Mouse (Mus musculus) layer of hippocampus, postnatal 36 days (tissue): Measurements from ENCODE around the gene Zcrb1. TPM values are rescaled to one million over a fixed set of nuclear protein-coding genes. Genes with fewer than 3 reads are reported as not detected.
"Not testable (repeated sequence)": the region's sequence is repeated elsewhere in the genome, so short reads cannot be mapped to it uniquely, and the experiment has no call there.

Source experiments
- DNase-seq, 2 experiments: peaks; one replicate each; pipeline ENCODE4 v3.0.0; 2022
- total RNA-seq, 2 experiments: library from RNA; stranded (reverse); gene quantifications; 2 replicates each; pipeline ENCODE4 v1.2.3; 2021

Zcrb1 gene
- total RNA-seq: 10 to 100 TPM; 78.3 to 82.2 TPM

DNA sequence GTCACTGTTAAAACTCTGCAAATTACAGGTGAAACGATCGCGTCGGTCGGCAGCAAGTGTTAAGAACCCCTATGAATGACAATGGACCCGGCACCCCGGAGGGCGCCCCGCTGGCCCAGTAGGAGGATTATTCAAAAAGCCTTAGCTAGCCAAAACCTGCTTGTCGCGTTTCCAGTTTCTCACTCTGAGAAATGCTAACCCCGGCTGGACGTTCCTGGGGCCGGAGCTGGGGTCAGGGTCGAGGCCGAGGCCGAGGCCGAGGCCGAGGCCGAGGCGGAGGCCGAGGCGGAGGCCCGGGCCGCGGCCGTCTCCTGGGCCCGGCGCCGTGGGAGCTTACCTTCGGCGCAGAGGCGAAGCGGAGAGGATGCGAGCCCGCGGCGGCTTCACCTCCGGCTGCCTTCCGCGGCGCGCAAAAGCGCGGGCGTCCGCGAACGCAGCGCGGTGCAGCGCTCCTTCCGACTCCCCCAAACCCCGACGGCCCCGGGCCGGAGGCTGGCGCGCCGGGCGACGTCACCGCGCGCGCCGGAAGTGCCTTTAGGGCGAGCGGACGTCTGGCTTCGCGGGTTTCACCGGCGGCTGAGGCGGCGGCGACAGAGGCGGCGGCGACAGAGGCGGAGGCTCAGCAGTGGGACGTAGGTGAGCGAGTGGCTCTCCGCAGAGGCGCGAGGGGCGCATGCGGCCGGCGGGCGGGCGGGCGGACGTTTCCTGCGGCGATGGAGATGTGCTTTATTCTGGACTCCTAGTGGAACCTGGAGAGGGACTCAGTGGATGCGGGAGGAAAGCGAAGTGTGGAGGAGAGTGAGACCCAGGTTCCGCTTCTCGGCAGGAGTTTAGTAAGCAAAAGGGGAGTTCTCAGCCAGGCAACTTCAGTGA lies at the start of gene Zcrb1, which contains the start of gene Pphln1:
Gene Zcrb1 (minus strand): TSS at position 509 of the 873 bp plus-strand sequence.
Gene Pphln1 (plus strand): TSS at position 525 of the 873 bp plus-strand sequence.
- peak; percentile 85 to 88 for DNase-seq

DNA sequence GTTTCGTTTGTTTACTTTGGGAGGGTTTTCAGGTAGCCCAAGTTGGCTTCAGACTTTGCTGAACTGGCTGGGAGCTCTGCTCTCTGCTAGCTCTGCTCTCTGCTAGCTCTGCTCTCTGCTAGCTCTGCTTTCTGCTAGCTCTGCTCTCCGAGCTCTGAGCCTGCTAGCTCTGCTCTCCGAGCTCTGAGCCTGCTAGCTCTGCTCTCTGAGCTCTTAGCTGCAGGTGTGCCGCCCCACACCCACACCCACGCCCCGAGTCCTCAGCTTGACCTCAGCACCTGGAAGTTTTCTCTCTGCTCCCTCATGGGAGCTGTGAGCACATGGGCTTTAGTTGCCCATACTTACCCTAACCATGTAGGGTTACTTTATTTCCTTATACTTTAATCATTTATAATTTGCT lies 45.5 kb upstream of the Zcrb1 start:
- DNase-seq: no peak

DNA sequence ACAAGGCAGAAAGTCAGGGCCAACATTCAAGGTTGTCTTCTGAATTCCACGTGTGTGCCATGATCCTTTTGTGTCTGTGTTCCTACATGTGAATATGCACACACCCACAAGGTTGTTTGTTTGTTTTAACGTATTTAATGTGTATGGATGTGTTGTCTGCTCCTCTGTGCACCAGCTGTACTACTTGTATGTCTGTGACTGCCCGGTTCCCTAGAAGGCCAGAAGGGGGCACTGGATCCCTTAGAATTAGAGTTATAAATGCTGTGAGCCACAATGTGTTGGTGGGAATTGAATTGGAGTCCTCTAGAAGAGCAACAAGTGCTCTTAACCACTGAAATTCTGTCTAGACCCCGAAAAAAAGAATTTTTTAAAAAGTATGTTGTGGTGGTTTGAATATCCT lies 44.1 kb upstream of the Zcrb1 start:
- DNase-seq: no peak

DNA sequence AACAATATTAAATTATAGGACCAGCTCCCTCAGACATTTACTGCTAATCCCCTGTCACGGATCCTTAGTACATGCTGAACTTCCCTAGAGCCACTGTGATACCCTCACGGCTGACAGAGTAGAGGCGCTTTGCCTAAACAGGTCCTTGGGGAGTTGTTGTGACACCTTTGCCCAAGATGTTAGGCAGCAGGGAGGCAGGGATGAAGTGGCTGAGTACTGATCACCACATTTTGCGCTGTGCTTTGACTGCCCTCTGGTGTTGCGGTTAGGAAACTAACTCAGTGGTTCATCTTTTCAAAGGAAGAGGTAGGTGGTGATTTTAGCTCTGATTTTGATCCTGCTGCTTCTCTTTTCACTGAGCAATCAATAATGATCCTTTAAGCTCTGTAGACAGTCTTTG lies 40.5 kb upstream of the Zcrb1 start:
- DNase-seq: peak; percentile 59 to 69

DNA sequence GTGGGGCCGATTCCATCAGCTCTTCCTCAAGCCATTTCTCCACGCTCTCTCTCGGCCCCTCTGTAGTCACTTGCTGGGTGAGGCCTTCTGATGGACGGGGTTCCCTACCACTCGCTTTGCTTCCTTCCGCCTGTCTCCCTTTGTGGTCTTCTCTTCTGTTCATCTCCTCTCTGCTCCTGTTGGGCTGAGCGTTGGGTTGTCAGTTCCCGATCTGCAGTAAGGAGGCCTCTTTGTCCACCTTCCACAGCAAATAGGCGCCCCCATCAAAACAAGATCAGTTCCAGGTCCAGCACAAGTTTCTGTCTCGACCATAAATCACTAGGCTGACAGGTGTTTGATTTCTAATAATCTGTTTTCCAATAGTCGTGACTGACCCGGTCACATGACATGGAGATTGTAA lies 37.9 kb upstream of the Zcrb1 start:
- DNase-seq: no peak

DNA sequence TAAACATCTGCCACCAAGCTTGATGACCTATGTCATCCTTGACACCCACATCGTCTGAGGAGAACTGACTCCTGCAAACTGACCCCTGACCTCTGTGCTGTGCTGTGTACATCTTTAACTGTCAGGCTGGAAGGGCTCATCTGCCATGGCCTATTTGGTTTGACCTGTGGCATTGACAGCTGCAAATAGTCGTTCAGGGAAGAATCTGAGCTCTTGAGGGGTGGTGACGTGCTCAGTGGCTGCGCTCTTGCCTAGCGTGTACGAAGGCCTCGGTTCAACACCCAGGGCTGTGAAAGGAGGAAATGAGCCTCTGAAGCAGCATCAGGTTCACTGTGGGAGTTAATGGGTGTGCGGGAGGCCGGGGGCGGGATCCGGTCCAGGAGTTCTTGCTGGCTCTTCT lies 35.7 kb upstream of the Zcrb1 start:
- DNase-seq: no peak

DNA sequence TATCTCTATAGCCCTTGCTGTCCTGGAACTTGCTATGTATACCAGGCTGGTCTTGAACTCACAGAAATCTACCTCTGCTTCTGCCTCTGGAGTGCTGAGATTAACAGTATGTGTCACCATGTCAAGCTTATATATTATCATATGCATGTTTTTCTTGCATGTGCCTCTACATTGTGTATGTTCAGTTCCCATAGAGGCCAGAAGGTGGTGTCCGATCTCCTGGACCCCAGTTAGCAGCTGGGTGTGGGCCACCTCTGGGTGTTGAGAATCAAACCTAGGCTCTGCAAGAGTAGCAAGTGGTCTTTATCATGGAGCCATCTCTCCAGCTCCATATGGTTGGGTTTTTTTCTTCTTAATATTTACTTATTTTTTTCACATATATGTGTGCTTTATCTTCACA lies 24.4 kb upstream of the Zcrb1 start:
- no peak for DNase-seq

DNA sequence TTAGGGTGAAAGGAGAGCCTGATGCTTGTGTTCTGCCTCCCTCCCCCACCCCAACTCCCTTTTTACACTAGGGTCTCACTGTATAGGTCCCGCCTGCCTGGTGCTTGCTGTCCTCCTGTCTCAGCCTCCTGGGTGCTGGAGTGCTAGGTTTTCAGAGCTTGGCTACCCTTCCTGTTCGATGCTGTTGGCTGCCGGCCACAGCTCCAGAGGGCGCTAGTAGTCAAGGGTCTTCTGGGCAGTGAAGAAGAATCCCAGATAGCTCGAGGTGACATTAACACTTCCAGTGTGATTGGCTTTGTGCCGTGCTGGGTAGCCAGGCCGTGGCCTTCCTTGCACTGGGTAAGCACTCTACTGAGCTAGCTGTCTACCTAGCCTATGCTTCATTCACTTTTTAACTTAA lies 22.5 kb upstream of the Zcrb1 start:
- no peak for DNase-seq

DNA sequence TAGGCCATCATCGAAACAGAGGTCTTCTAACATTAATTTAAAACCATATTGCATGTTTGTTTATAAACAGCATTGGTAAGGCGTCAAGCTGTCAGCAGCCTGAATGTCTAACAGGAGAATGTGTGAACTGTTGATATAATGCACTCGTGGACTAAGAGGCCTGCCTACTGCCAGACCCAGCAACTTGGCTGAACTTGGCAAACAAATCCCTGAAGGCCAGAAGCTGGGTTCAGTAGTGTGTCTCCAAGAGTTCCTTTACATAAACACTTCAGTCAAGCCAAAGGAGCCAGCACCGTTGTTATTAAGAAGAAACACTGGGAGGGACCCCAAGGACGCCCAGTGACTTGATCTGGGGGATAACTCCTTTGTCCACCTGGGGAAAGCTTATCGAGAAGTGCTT lies 18.2 kb upstream of the Zcrb1 start:
- DNase-seq: no peak

DNA sequence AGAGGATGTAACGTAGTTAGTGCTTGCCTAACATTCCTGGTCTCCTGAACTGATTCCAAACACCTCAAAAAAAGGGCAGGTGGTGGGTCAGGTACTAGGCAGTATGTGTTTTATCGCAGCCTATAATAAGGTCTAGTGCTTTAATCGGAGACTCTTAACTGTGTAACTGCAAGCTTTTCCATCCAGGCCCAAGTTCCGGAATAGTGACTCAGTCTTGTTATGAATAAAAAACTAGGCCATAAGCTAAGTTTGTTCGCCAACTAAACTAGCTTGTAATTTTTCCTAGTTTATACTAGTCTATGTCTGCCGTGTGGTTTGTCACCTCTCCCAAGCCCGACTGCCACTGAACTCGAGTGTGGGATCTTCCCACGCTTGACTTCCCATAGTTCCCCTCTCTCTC lies 16.3 kb upstream of the Zcrb1 start:
- no peak for DNase-seq

DNA sequence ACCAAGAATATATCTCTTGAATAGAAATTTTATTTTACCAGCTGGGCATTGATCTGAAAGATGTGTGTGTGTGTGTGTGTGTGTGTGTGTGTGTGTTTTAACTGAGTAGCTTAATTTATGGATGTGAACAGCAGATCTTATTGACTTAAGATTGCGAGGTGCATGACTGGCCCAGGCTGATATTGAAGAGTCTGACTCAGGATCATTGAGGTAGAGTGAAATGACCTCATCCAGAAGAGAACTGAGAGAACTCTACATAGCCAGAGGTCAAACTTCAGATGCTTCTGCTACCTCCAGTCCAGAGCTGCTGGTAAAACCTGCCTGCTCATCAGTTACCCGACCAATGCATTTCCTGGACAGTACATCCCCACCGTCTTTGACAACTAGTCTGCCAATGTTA lies 14.3 kb upstream of the Zcrb1 start:
- no peak for DNase-seq

DNA sequence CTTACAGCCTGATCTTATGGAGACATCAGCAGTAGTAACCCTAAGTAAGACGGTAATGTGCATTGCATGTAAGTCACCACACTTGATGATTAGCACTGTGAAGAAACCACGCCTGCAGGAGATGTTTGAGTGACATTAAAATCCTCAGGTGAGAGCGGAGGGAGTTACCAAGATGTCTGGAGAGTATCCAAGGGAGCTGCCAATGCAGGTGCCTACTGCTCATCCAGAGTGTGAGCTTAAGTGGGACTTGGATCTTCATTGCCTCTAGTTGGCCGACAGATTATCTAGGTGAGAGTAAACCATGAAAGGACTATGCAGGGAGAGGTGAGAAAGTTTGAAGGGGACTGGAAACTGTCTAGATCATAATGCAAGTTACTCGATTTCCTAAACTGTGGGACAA lies 8.4 kb upstream of the Zcrb1 start:
- no peak for DNase-seq

DNA sequence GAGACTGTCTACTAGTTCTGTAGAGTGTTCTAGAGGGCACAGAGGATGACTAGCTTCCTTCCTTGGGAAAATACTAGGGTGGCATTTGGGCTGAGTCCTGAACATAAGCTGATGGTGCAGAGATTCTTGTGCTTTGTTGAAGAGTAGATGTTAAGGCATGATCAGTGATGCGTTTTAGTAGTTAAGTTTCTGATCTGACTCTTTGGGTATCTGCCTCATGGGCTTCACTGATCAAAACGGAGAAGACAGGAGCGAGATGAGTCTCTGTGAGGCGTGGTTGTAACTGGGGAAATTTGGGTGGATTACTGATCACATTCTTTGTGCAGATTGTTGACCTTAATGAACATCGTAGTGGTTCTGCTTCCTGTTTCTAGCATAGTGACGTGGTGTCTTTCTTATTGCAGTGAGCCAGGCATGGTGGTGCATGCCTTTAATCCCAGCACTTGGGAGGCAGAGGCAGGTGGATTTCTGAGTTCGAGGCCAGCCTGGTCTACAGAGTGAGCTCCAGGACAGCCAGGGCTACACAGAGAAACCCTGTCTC lies 7.4 kb upstream of the Zcrb1 start:
- no peak for DNase-seq

DNA sequence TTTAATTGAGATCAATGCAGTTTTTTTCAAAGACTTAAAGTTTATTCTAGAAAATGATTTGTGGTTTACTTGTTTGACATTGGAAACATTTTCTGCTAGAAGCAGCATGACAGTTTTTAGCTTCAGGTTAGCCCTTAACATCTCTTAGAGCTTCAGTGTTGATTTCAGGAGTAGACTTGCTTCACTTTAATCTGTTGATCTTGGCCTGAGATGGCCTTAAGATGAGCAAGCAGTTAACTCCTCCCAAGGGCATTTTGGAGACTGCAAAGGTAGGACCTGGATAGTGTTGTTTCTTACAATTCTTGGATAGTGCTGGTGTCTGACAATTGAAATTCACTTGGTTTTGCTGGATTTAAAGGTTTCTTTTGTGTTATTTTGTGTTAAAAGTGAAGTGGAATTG lies 6.7 kb upstream of the Zcrb1 start:
- DNase-seq: no peak

DNA sequence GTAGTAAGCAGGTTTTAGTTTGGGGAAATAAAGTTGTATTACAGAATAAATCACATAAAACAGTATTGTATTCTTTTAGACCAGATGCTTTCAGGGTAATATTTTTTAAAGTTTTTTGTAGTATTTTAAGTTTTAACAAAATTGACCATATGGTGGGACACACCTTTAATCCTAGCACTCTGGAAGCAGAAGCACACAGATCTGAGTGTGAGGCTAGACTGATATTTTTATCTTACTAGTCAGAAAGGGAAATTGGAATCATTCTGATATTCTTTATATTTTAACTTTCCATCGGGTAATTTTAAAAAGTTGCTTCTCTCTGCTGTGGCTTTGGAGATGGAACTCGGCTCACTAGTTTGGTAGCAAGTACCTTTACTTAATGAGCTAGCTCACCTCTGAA lies 4.6 kb upstream of the Zcrb1 start:
- DNase-seq: no peak

DNA sequence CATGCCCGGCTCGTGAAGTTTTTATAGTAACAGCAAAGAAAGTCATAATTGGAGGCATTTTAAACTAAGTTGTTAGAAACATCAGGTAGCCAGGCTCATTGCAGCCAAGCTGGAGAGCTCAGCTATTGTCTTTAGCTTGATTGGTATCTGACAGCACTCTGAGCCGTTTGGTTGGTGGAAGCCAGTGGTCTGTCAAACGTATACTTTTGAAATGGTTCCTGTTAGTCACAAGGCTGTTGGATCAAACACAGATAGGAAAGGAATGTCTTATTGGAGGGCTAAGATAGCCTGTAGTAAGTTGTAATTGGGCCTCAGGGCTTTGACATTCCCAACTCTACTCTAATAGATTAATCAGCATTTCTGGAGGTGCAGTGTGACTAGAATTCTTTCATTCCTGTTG lies 3.3 kb upstream of the Zcrb1 start:
- DNase-seq: no peak

DNA sequence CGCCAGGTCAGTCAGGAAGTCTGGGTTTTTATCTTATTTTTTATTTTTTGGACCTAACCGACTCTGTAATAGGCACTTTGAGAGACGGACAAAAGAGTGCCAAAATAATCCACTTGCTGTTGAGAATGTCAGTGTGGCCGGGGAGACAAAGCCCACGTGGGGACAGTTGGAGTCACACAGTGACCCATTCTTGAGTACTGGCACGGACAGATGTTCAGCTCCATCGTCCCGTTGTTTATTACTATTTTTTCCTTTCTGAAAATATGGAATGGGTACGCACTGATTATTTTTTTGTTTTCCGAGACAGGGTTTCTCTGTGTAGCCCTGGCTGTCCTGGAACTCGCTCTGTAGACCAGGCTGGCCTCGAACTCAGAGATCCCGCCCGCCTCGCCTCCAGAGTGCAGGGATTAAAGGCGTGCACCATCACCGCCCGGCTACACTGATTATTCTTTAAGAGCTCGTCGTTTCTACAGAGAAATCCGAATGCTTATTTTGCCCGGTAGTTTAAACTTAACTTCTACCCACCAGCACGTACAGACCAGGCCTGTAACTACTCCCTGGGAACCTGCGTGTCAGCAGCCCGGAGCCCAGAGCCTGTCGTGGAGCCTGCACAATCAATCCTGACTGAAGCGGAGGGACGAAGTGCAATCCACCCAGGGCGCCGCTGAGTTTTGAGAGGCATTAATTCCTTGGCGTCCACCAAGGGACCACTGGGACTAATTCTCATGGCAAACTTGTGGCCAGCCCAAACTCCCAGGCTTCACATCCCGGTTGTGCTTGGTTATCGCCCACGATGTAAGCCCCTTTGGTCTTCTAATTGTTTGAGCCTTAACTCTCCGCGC lies 786 bp upstream of the Zcrb1 start:
- DNase-seq: no peak

DNA sequence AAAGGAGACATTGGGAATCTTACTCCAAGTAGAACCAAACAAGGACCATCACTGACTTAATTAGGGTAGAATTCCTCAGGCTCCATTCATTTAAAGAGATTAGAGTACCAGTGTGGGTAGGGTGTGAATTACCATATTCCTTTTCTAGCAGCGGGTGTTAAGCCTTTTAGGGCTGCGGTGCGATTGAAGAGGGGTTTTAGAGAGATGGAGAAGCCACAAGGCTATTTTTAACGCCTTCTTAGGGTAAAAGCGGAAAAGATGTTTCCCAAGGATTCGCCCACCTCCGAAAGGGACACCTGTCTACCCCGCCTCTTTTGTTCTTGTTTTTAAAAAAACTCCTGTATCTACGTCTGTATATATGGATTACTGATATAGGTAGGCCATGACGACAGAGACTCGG lies 865 bp downstream of the Zcrb1 start:
- no peak for DNase-seq

DNA sequence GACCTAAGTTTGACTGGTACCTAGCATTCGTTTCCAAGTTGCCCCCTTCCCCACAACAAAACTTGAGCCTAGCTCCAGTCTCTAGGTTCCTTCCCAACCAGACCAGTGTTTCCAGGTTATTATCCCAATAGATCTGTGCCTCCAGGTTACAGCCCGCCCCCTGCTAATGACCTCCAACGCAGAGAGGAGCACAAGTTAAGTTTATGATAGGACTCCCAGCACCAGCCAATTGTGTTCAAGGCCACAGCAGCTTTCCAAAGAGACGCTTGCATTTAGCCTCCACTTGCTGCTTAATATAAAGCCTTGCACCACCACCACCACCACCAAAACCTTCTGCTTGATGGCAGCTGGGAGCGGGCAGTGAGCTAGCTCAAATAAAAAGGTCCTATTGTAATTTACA lies 16.8 kb downstream of the Zcrb1 start:
- no peak for DNase-seq

DNA sequence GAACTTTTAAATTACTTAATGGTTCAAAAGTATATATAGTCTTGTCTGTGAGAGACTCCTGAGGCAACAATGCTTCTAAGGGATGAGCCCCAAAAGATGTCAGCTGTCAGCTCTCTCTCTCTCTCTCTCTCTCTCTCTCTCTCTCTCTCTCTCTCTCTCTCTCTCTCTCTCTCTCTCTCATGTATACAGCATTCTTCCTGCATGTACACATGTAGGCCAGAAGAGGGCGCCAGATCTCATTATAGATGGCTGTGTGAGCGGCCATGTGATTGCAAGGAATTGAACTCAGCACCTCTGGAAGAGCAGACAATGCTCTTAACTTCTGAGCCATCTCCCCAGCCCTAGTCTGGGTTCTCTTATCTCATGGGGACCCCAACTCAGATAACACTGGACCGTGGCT lies 19.0 kb downstream of the Zcrb1 start:
- no peak for DNase-seq

DNA sequence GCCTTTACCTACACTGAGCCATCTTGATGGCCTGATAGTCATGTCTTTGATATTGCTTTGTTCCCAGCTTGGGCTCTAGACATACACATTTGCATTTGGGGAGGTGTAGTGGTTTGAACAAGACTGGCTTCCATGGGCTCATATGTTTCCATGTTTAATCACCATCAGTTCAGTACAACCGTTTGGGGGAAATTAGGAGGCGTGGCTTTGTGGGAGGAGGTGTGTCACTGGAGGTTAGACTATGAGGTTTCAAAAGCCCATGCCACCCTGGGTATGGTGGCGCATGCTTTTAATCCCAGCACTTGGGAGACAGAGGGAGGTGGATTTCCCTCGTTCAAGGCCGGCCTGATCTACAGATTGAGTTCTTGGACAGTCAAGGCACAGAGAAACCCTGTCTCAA lies 22.4 kb downstream of the Zcrb1 start:
- DNase-seq: no peak

DNA sequence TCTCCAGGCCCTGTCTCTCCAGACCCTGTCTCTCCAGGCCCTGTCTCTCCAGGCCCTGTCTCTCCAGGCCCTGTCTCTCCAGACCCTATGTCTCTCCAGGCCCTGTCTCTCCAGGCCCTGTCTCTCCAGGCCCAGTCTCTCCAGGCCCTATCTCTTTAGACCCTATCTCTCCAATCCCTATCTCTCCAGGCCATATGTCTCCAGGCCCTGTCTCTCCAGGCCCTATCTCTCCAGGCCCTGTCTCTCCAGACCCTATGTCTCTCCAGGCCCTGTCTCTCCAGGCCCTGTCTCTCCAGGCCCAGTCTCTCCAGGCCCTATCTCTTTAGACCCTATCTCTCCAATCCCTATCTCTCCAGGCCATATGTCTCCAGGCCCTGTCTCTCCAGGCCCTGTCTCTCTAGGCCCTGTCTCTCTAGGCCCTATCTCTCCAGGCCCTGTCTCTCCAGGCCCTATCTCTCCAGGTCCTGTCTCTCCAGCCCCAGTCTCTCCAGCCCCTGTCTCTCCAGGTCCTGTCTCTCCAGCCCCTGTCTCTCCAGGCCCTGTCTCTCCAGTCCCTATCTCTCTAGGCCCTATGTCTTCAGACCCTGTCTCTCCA lies 25.5 kb downstream of the Zcrb1 start:
- DNase-seq: not testable (repeated sequence)

DNA sequence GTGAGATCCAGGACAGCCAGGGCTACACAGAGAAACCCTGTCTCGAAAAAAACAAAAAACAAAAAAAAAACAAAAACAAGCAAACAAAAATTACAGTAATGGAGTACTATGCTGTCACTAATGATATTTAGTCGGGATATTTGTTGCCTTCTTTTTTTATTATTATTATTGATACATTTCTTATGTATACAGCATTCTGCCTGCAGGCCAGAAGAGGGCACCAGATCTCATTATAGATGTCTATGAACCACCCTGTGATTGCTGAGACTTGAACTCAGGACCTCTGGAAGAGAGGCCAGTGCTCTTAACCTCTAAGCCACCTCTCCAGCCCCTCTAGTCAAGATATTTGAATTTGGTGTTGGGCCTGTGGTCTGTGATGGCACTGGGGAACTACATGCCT lies 26.3 kb downstream of the Zcrb1 start:
- no peak for DNase-seq
